In genomic region chr4:59188802-59189545, GRCm38 (mm10) we compare ENCODE assay signal across 8 mouse cellular contexts. TPM values are rescaled to one million over a fixed set of nuclear protein-coding genes. Genes with fewer than 3 reads are reported as not detected.
DNase-seq lines count a peak whose midpoint lies in the region; ATAC-seq and TF ChIP-seq lines count a peak whose summit lies in the region.

Ugcg (plus strand) TSS chr4:59189257.

- peak within 1 kb of the TSS; percentile 94 for H3K4me3 ChIP-seq in hindbrain, postnatal 0 days (ENCODE audit: low read length)
- H3K4me3 ChIP-seq in megakaryocyte, embryonic 14.5 days (replicated peaks), result peak within 1 kb of the TSS; percentile 99

- peak within 1 kb of the TSS; percentile 98 for H3K27ac ChIP-seq in hindbrain, postnatal 0 days

- H3K4me2 ChIP-seq in hindbrain, postnatal 0 days (ENCODE audit: low read depth, low read length), result peak within 1 kb of the TSS; percentile 61

- TF ChIP-seq CTCF in hindbrain, postnatal 0 days (IDR thresholded peaks at IDR 0.05; ENCODE audit: low read depth), result no peak

- H3K27me3 ChIP-seq in hindbrain, postnatal 0 days (ENCODE audit: insufficient read depth, low read length), result no peaks in the 10 kb centered on the region
- no peaks in the 10 kb centered on the region for H3K27me3 ChIP-seq in megakaryocyte, embryonic 14.5 days (replicated peaks)

- DNase-seq in gastrocnemius, adult 8-10 months (ENCODE audit: low spot score in 2 of 2), result peak; percentile 49 to 64
- peak; percentile 95 for DNase-seq in hindbrain, postnatal 0 days (ENCODE audit: low spot score)
- peak; percentile 40 to 65 for DNase-seq in left cerebral cortex, adult 9 months (ENCODE audit: low spot score in 2 of 2)
- peak; percentile 78 to 84 for DNase-seq in right cerebral cortex, postnatal 10 days (ENCODE audit: low spot score in 2 of 2)
- DNase-seq in urinary bladder, postnatal 36 days (ENCODE audit: low spot score in 2 of 2), result peak; percentile 72 to 79

- no peaks in the 10 kb centered on the region for H3K9me3 ChIP-seq in hindbrain, postnatal 0 days (ENCODE audit: low read length)
- no peaks in the 10 kb centered on the region for H3K9me3 ChIP-seq in megakaryocyte, embryonic 14.5 days

- H3K36me3 ChIP-seq in hindbrain, postnatal 0 days (ENCODE audit: insufficient read depth, low read length), result no peaks in the 10 kb centered on the region
- H3K36me3 ChIP-seq in megakaryocyte, embryonic 14.5 days (replicated peaks; ENCODE audit: low read length), result no peaks in the 10 kb centered on the region

- peak within 1 kb of the TSS; percentile 95 for H3K9ac ChIP-seq in hindbrain, postnatal 0 days (replicated peaks; ENCODE audit: low read length)

- WGBS in hindbrain, postnatal 0 days, result under 1% methylated on average over 61 of the region's 99 CpGs

- no peaks in the 10 kb centered on the region for H3K4me1 ChIP-seq in hindbrain, postnatal 0 days (ENCODE audit: insufficient read depth, low read length)
- peaks cover 24% of the 10 kb centered on the region for H3K4me1 ChIP-seq in megakaryocyte, embryonic 14.5 days

- ATAC-seq in activated CD4-positive, CD25-positive, alpha-beta regulatory T cell, adult 4 months, result peak; percentile 48
- peak; percentile 51 for ATAC-seq in common myeloid progenitor, adult 5-6 weeks (replicated peaks; ENCODE audit: low read depth, poor library complexity, severe bottlenecking)
- peak; percentile 92 for ATAC-seq in hindbrain, postnatal 0 days

RNA-seq across cellular contexts. Expression of gene Ugcg, which starts in this region (rescaled TPM):
- 10 to 100 TPM; 17.5 to 19.7 TPM for polyA plus RNA-seq in activated CD4-positive, CD25-positive, alpha-beta regulatory T cell, adult 4 months (2017; shearing (Covaris generic))
- total RNA-seq in common myeloid progenitor, adult 5-6 weeks (2017), result 107 and 108 TPM in 2 replicates
- total RNA-seq in gastrocnemius, adult 8-10 months (2022), result 1 to 10 TPM; 4.6 to 5.9 (median 5.4) TPM
- 46.5 and 46.8 TPM in 2 replicates for total RNA-seq in hindbrain, postnatal 0 days (2014; rRNA removed)
- polyA plus RNA-seq in hindbrain, postnatal 0 days (2015; fragmentation: Nextera tagmentation; extraction: Ambion mirVana), result 19.1 and 20.7 TPM in 2 replicates
- polyA plus RNA-seq in megakaryocyte, embryonic 14.5 days (2012; ENCODE audit: insufficient read depth, low replicate concordance), result 1.4 and 3.1 TPM in 2 replicates

Comparison
In these comparisons a context has a peak if more than half of its experiments do, and no peak if none do; other contexts are left out.
1. Peak in every context shown above with its lines: DNase-seq, ATAC-seq, H3K4me3 ChIP-seq and H3K27ac ChIP-seq.